Mouse (Mus musculus) E14TG2a.4 (cell line): Measurements from ENCODE around the gene Nrxn3.

Source experiments
- CTCF ChIP-seq: conservative IDR thresholded peaks from 2 replicates; pipeline ENCODE4 v1.5.1; 2014; ENCODE audit warnings: low read length
- POU5F1 ChIP-seq: IDR thresholded peaks from 2 replicates; pipeline ENCODE4 v1.6.1; 2014; ENCODE audit warnings: low read length, borderline replicate concordance

GRCm38 (mm10) chr12:89369939-89370338 lies 647.3 kb downstream of the Nrxn3 start:
- TF ChIP-seq CTCF: no peak
- no peak for TF ChIP-seq POU5F1
